Mouse (Mus musculus): ENCODE results near the gene Galntl6. TPM values are rescaled to one million over a fixed set of nuclear protein-coding genes. Genes with fewer than 3 reads are reported as not detected.

Gene Galntl6
- total and polyA plus RNA-seq, 3 experiments, result not detected

DNA sequence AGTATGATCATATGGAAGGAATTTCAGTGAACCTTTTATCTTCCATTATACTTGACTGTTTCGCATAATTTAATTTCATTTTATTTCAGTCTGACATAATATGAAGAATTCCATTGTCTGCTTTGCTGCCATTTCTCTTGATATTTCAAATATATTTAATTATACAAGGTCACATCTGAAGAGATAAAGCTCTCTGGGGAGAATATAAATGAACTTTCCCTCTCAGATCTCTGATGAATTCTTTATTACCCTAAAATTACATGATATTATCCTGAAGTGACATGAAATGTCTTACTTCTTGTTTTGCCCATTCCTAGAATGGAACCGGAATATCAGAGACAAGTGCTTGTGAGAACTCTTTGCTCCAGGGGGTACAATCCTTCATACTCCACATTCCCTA is 647.0 kb downstream of the Galntl6 start:
- dilution Hi-C loops (cut with MboI; ENCODE audit: extremely low pct_ligation_motif_present, extremely low pct_unique_long_range_greater_than_20kb, low sequenced_read_pairs), result no loop called here
- TF ChIP-seq ETS1 (conservative IDR thresholded peaks at IDR 0.05; ENCODE audit: low read depth, low read length) (no peak), UBTF (IDR thresholded peaks at IDR 0.05; ENCODE audit: low read depth, low read length) (no peak), MAX (IDR thresholded peaks at IDR 0.05; ENCODE audit: low read length) (no peak), PAX5 (IDR thresholded peaks at IDR 0.05; ENCODE audit: low read length) (no peak), BHLHE40 (IDR thresholded peaks at IDR 0.05; ENCODE audit: low read depth, low read length) (no peak), TBP (conservative IDR thresholded peaks at IDR 0.05; ENCODE audit: low read depth, low read length) (no peak)
- H3K4me3 ChIP-seq (replicated peaks in 1 of 3; ENCODE audit: low read depth in 2 of 3, low read length in 2 of 3, poor library complexity in 1 of 3), result no peak overlapping the region
- no peaks in the 10 kb centered on the region for H3K36me3 ChIP-seq (replicated peaks in 1 of 2; ENCODE audit: control insufficient read depth in 1 of 2, insufficient read depth in 1 of 2, low read length in 1 of 2)
- in situ Hi-C loops (cut with MboI; ENCODE audit: low pct_ligation_motif_present, low pct_unique_long_range_greater_than_20kb, low sequenced_read_pairs), result no loop called here
- H3K9ac ChIP-seq (ENCODE audit: insufficient read depth, low read depth), result no peak overlapping the region
- no peak overlapping the region for H3K4me2 ChIP-seq (ENCODE audit: insufficient read depth, low read depth, poor library complexity, severe bottlenecking)
- no peaks in the 10 kb centered on the region for H3K27me3 ChIP-seq (replicated peaks)
- H3K27ac ChIP-seq (ENCODE audit: insufficient read depth, low read depth), result no peak overlapping the region
- H3K79me2 ChIP-seq (replicated peaks; ENCODE audit: control insufficient read depth, extremely low read depth, insufficient read depth, poor library complexity, severe bottlenecking), result no peaks in the 10 kb centered on the region
- DNase-seq (ENCODE audit: extremely low read depth), result no peak
- no peaks in the 10 kb centered on the region for H3K4me1 ChIP-seq (ENCODE audit: control insufficient read depth in 1 of 2, insufficient read depth in 2 of 2)
- H3K9me3 ChIP-seq (replicated peaks; ENCODE audit: low read length), result no peaks in the 10 kb centered on the region

DNA sequence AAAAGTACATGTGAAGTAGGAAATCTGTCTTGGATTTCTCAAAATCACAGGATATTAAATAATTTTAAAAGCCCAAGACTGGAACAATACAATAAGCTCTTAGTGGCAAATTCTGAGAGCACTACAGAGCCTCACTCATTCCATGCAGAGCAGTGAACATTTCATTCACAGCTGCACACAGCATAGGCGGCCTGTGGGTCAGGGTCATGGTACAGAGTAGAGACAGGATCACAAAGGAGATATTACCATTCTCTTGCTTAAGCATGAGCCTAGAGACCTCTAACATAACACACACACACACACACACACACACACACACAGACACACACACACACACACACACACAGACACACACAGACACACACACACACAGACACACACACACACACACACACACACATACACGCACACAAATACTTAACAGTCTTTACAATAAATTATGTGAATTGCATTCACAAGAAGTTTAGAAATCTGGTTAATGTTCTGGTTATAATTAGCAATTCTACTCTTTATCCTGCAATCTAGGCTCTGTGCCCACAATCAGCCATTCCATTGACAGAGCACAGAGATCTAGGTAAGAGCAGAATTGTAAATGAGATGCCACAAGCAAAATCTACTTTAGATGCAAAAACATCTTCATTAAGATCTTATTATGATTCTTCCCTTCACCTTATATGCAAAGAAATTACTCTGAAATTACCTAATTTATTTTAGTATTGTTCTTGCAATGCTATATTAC is 653.7 kb downstream of the Galntl6 start:
- no peak overlapping the region for H3K9ac ChIP-seq (ENCODE audit: insufficient read depth, low read depth)
- no peak overlapping the region for H3K4me3 ChIP-seq (replicated peaks in 1 of 3; ENCODE audit: low read depth in 2 of 3, low read length in 2 of 3, poor library complexity in 1 of 3)
- TF ChIP-seq TBP (conservative IDR thresholded peaks at IDR 0.05; ENCODE audit: low read depth, low read length) (no peak), ZNF384 (IDR thresholded peaks at IDR 0.05; ENCODE audit: low read depth, low read length) (no peak), USF2 (conservative IDR thresholded peaks at IDR 0.05; ENCODE audit: low read depth, low read length) (no peak)
- dilution Hi-C loops (cut with MboI; ENCODE audit: extremely low pct_ligation_motif_present, extremely low pct_unique_long_range_greater_than_20kb, low sequenced_read_pairs) (no loop called here), in situ Hi-C loops (cut with MboI; ENCODE audit: low pct_ligation_motif_present, low pct_unique_long_range_greater_than_20kb, low sequenced_read_pairs) (no loop called here)
- H3K9me3 ChIP-seq (replicated peaks; ENCODE audit: low read length), result no peaks in the 10 kb centered on the region
- no peaks in the 10 kb centered on the region for H3K79me2 ChIP-seq (replicated peaks; ENCODE audit: control insufficient read depth, extremely low read depth, insufficient read depth, poor library complexity, severe bottlenecking)
- H3K27me3 ChIP-seq (replicated peaks), result no peaks in the 10 kb centered on the region
- no peak overlapping the region for H3K4me2 ChIP-seq (ENCODE audit: insufficient read depth, low read depth, poor library complexity, severe bottlenecking)
- DNase-seq (ENCODE audit: extremely low read depth), result no peak
- H3K4me1 ChIP-seq (ENCODE audit: control insufficient read depth in 1 of 2, insufficient read depth in 2 of 2), result no peaks in the 10 kb centered on the region
- no peaks in the 10 kb centered on the region for H3K36me3 ChIP-seq (replicated peaks in 1 of 2; ENCODE audit: control insufficient read depth in 1 of 2, insufficient read depth in 1 of 2, low read length in 1 of 2)
- H3K27ac ChIP-seq (ENCODE audit: insufficient read depth, low read depth), result no peak overlapping the region

DNA sequence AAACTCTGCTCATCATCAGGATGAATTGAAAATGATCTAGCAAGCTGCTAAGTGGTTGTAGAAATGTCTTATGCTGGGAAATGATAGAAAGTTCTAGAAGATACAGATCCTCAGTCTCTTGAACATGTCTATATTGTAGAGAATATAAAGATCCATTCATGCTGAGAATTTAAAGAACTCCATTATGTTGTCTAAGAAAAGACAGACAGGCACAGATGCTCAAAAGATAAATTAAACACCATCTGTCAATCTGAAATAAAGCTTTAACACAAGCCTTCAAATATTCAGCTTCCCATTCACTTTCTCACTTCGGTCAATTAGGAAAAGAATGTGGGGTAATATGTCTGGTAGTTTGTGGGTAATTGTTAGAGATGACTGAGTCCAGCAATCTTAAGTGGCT is 658.8 kb downstream of the Galntl6 start:
- no peaks in the 10 kb centered on the region for H3K4me1 ChIP-seq (ENCODE audit: control insufficient read depth in 1 of 2, insufficient read depth in 2 of 2)
- dilution Hi-C loops (cut with MboI; ENCODE audit: extremely low pct_ligation_motif_present, extremely low pct_unique_long_range_greater_than_20kb, low sequenced_read_pairs), result no loop called here
- no peak for TF ChIP-seq POLR2A (IDR thresholded peaks at IDR 0.05; ENCODE audit: low read depth, low read length)
- TF ChIP-seq USF2 (conservative IDR thresholded peaks at IDR 0.05; ENCODE audit: low read depth, low read length), result no peak
- no peak for TF ChIP-seq CHD2 (IDR thresholded peaks at IDR 0.05; ENCODE audit: low read length)
- TF ChIP-seq RCOR1 (conservative IDR thresholded peaks at IDR 0.05; ENCODE audit: low read depth, low read length), result no peak
- no peak for TF ChIP-seq HCFC1 (IDR thresholded peaks at IDR 0.05; ENCODE audit: low read depth, low read length)
- no peak for TF ChIP-seq PAX5 (IDR thresholded peaks at IDR 0.05; ENCODE audit: low read length)
- no peak for TF ChIP-seq CHD1 (IDR thresholded peaks at IDR 0.05; ENCODE audit: low read depth, low read length)
- TF ChIP-seq CTCF (conservative IDR thresholded peaks at IDR 0.05 in 1 of 2, IDR thresholded peaks at IDR 0.05 in 1 of 2; ENCODE audit: low read depth in 2 of 2, low read length in 2 of 2), result no peak
- no peak for TF ChIP-seq TCF12 (IDR thresholded peaks at IDR 0.05; ENCODE audit: low read depth, low read length)
- TF ChIP-seq MYC (IDR thresholded peaks at IDR 0.05; ENCODE audit: low read depth, low read length), result no peak
- TF ChIP-seq MAFK (IDR thresholded peaks at IDR 0.05; ENCODE audit: insufficient replicate concordance, low read length), result no peak

More for the DNA sequence above, 658.8 kb downstream of the Galntl6 start:
- DNase-seq (ENCODE audit: extremely low read depth), result no peak
- in situ Hi-C loops (cut with MboI; ENCODE audit: low pct_ligation_motif_present, low pct_unique_long_range_greater_than_20kb, low sequenced_read_pairs), result no loop called here
- Histone ChIP-seq H3K9ac (ENCODE audit: insufficient read depth, low read depth) (no peak overlapping the region), H3K4me2 (ENCODE audit: insufficient read depth, low read depth, poor library complexity, severe bottlenecking) (no peak overlapping the region), H3K27me3 (replicated peaks) (no peaks in the 10 kb centered on the region), H3K79me2 (replicated peaks; ENCODE audit: control insufficient read depth, extremely low read depth, insufficient read depth, poor library complexity, severe bottlenecking) (no peaks in the 10 kb centered on the region), H3K36me3 (replicated peaks in 1 of 2; ENCODE audit: control insufficient read depth in 1 of 2, insufficient read depth in 1 of 2, low read length in 1 of 2) (no peaks in the 10 kb centered on the region), H3K27ac (ENCODE audit: insufficient read depth, low read depth) (no peak overlapping the region), H3K9me3 (replicated peaks; ENCODE audit: low read length) (no peaks in the 10 kb centered on the region), H3K4me3 (replicated peaks in 1 of 3; ENCODE audit: low read depth in 2 of 3, low read length in 2 of 3, poor library complexity in 1 of 3) (no peak overlapping the region)

Data from CH12.LX (cell line).